Mouse (Mus musculus) bone marrow macrophage, adult 2 months (primary cell): ENCODE results near the gene Ffar3.

Source experiments
- CTCF ChIP-seq: IDR thresholded peaks from 2 replicates; pipeline ENCODE4 v1.5.1; 2012; ENCODE audit warnings: low read depth, mild to moderate bottlenecking, low read length, moderate library complexity
- POLR2A ChIP-seq: IDR thresholded peaks from 2 replicates; pipeline ENCODE4 v1.6.1; 2012; ENCODE audit warnings: mild to moderate bottlenecking, low read depth, low read length, borderline replicate concordance

- TF ChIP-seq CTCF (no peak), POLR2A (0 out of 2 replicates have a peak, but pooled peaks have one; percentile 17)
Measured at GRCm38 (mm10) chr7:30812291-30812807, 43.6 kb downstream of the Ffar3 start.
